Mouse (Mus musculus): ENCODE measurements around the gene Lin28b. TPM values are rescaled to one million over a fixed set of nuclear protein-coding genes. Genes with fewer than 3 reads are reported as not detected.

Gene Lin28b
- total and polyA plus RNA-seq, 2 experiments: not detected

DNA sequence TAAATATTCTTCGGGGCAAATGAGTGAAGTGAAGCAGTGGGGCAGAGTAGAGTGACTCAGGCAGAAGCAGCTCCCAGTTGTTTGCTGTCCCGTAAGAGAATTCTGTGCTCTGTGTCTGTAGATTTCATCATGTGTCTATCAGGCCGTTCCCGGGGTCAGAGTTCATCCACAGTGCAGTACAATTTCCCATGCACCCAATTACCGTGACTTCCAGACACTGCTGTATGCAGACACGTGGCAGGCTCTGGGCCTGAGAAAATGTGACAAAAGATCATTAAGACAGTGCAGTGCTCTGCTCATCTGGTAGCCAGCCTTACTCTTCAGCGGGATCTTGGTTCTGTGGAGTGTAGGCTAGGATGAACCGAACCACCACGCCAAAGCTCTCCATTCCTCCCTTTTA lies 141.0 kb downstream of the Lin28b start:
- TF ChIP-seq POLR2A (IDR thresholded peaks at IDR 0.05; ENCODE audit: extremely low read depth, insufficient read depth, low read length) (no peak), CTCF (IDR thresholded peaks at IDR 0.05; ENCODE audit: low read depth, low read length) (no peak)
- Histone ChIP-seq H3K27me3 (ENCODE audit: control insufficient read depth, insufficient read depth, low read length) (no peaks in the 10 kb centered on the region), H3K4me1 (ENCODE audit: control insufficient read depth, insufficient read depth, low read length) (0 out of 2 replicates have a peak, but pooled peaks cover 2% of the 10 kb centered on the region), H3K27ac (replicated peaks; ENCODE audit: insufficient read depth, low read depth, low read length) (no peak overlapping the region), H3K36me3 (ENCODE audit: control insufficient read depth, insufficient read depth, low read length) (no peaks in the 10 kb centered on the region), H3K79me2 (ENCODE audit: control insufficient read depth, insufficient read depth, low read length) (no peaks in the 10 kb centered on the region), H3K9ac (ENCODE audit: low read depth, low read length) (no peak overlapping the region), H3K4me3 (ENCODE audit: insufficient read depth, low read depth, low read length) (no peak overlapping the region)
- 42% methylated on average over 9 of the region's 9 CpGs for WGBS
- DNase-seq (ENCODE audit: extremely low read depth, low read depth, low spot score): peak; percentile 88

- H3K36me3 ChIP-seq (ENCODE audit: control insufficient read depth, insufficient read depth, low read length): no peaks in the 10 kb centered on the region
- no peak for TF ChIP-seq POLR2A (IDR thresholded peaks at IDR 0.05; ENCODE audit: extremely low read depth, insufficient read depth, low read length)
- 0 out of 2 replicates have a peak, but pooled peaks have one; percentile 6 for TF ChIP-seq CTCF (IDR thresholded peaks at IDR 0.05; ENCODE audit: low read depth, low read length)
- H3K79me2 ChIP-seq (ENCODE audit: control insufficient read depth, insufficient read depth, low read length): no peaks in the 10 kb centered on the region
- no peak for DNase-seq (ENCODE audit: extremely low read depth, low read depth, low spot score)
- 0 out of 2 replicates have a peak, but pooled peaks cover 2% of the 10 kb centered on the region for H3K4me1 ChIP-seq (ENCODE audit: control insufficient read depth, insufficient read depth, low read length)
- H3K27ac ChIP-seq (replicated peaks; ENCODE audit: insufficient read depth, low read depth, low read length): no peak overlapping the region
- H3K9ac ChIP-seq (ENCODE audit: low read depth, low read length): no peak overlapping the region
- no peaks in the 10 kb centered on the region for H3K27me3 ChIP-seq (ENCODE audit: control insufficient read depth, insufficient read depth, low read length)
- WGBS: 86% methylated on average over 4 of the region's 4 CpGs
- no peak overlapping the region for H3K4me3 ChIP-seq (ENCODE audit: insufficient read depth, low read depth, low read length)
Measured at GRCm38 (mm10) chr10:45344381-45344780, 141.8 kb downstream of the Lin28b start.

- Histone ChIP-seq H3K79me2 (ENCODE audit: control insufficient read depth, insufficient read depth, low read length) (no peaks in the 10 kb centered on the region), H3K9ac (ENCODE audit: low read depth, low read length) (no peak overlapping the region), H3K4me3 (ENCODE audit: insufficient read depth, low read depth, low read length) (no peak overlapping the region), H3K27ac (replicated peaks; ENCODE audit: insufficient read depth, low read depth, low read length) (no peak overlapping the region), H3K4me1 (ENCODE audit: control insufficient read depth, insufficient read depth, low read length) (no peaks in the 10 kb centered on the region), H3K27me3 (ENCODE audit: control insufficient read depth, insufficient read depth, low read length) (peaks cover 8% of the 10 kb centered on the region), H3K36me3 (ENCODE audit: control insufficient read depth, insufficient read depth, low read length) (no peaks in the 10 kb centered on the region)
- no peak for DNase-seq (ENCODE audit: extremely low read depth, low read depth, low spot score)
- TF ChIP-seq CTCF (IDR thresholded peaks at IDR 0.05; ENCODE audit: low read depth, low read length) (no peak), POLR2A (IDR thresholded peaks at IDR 0.05; ENCODE audit: extremely low read depth, insufficient read depth, low read length) (no peak)
- WGBS: 81% methylated on average over 7 of the region's 7 CpGs
Measured at GRCm38 (mm10) chr10:45339106-45339505, 147.1 kb downstream of the Lin28b start.

DNA sequence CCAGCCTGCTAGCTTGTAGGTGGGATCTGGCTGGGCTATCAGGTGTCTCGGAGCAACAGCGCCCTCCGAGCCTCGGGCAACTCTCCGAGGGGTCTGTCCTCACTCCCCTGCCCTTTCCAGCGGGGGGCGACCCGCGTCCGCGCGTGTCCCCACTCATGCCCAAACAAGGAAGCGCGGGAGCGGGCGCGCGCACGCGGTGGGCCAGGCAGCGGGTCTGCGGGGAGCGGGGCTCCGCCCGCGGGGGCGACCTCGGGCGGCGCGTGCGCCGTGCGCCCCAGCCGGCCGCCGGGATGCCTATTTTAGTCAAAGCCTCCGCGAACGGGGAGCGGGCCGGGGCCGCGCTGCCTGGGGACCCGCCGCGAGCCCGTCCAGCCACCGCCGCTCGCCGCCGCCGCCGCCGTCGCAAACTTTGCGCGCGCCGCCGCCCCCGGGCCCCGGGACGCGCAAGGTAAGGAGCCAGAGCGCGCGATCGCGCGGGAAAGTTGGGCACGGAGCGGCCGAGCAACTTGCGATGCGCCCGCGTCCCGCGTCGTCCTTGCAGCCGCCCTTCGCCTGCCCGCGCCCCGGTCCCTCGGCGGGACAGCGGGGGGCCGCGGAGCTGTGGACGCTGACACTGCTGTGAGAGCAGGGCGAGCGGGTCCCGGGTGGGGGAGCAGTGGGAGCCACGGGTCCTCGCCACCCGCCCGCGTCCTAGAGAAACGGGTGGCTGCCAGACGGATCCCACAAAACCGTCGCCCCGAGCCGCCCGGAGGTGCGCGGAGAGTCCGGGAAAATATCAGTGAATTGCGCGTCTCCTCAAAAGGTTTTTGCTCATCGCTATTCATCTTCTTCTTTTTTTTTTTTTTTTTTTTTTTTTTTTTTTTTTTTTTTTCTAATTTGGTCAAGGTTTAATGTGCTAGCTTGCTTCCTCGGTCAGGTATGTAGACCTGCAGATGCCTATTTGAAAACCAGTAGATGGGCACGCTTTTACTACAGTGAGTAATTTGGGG lies 150.5 kb downstream of the Lin28b start, which contains the start of gene Bves:
Gene Bves (plus strand): TSS at position 339 of the 989 bp plus-strand sequence.
- no peak for TF ChIP-seq CTCF (IDR thresholded peaks at IDR 0.05; ENCODE audit: low read depth, low read length)
- no peak for TF ChIP-seq POLR2A (IDR thresholded peaks at IDR 0.05; ENCODE audit: extremely low read depth, insufficient read depth, low read length)
- Histone ChIP-seq H3K9ac (ENCODE audit: low read depth, low read length) (no peak within 1 kb of the TSS), H3K27ac (replicated peaks; ENCODE audit: insufficient read depth, low read depth, low read length) (no peak within 1 kb of the TSS), H3K4me1 (ENCODE audit: control insufficient read depth, insufficient read depth, low read length) (no peaks in the 10 kb centered on the region), H3K36me3 (ENCODE audit: control insufficient read depth, insufficient read depth, low read length) (no peaks in the 10 kb centered on the region), H3K79me2 (ENCODE audit: control insufficient read depth, insufficient read depth, low read length) (no peaks in the 10 kb centered on the region), H3K4me3 (ENCODE audit: insufficient read depth, low read depth, low read length) (peak within 1 kb of the TSS; percentile 33; the same call in 1 of the 2 replicates), H3K27me3 (ENCODE audit: control insufficient read depth, insufficient read depth, low read length) (peaks cover 8% of the 10 kb centered on the region)
- WGBS: 3% methylated on average over 89 of the region's 116 CpGs
- DNase-seq (ENCODE audit: extremely low read depth, low read depth, low spot score): no peak

- Histone ChIP-seq H3K4me3 (ENCODE audit: insufficient read depth, low read depth, low read length) (no peak overlapping the region), H3K27me3 (ENCODE audit: control insufficient read depth, insufficient read depth, low read length) (peaks cover 8% of the 10 kb centered on the region), H3K4me1 (ENCODE audit: control insufficient read depth, insufficient read depth, low read length) (no peaks in the 10 kb centered on the region), H3K79me2 (ENCODE audit: control insufficient read depth, insufficient read depth, low read length) (no peaks in the 10 kb centered on the region), H3K36me3 (ENCODE audit: control insufficient read depth, insufficient read depth, low read length) (no peaks in the 10 kb centered on the region), H3K9ac (ENCODE audit: low read depth, low read length) (no peak overlapping the region), H3K27ac (replicated peaks; ENCODE audit: insufficient read depth, low read depth, low read length) (no peak overlapping the region)
- TF ChIP-seq CTCF (IDR thresholded peaks at IDR 0.05; ENCODE audit: low read depth, low read length): no peak
- TF ChIP-seq POLR2A (IDR thresholded peaks at IDR 0.05; ENCODE audit: extremely low read depth, insufficient read depth, low read length): no peak
- no peak for DNase-seq (ENCODE audit: extremely low read depth, low read depth, low spot score)
- WGBS: 21% methylated on average over 7 of the region's 7 CpGs
Measured at GRCm38 (mm10) chr10:45334925-45335324, 151.3 kb downstream of the Lin28b start.
